ENCODE assay signal across 8 mouse cellular contexts in the genomic region with DNA sequence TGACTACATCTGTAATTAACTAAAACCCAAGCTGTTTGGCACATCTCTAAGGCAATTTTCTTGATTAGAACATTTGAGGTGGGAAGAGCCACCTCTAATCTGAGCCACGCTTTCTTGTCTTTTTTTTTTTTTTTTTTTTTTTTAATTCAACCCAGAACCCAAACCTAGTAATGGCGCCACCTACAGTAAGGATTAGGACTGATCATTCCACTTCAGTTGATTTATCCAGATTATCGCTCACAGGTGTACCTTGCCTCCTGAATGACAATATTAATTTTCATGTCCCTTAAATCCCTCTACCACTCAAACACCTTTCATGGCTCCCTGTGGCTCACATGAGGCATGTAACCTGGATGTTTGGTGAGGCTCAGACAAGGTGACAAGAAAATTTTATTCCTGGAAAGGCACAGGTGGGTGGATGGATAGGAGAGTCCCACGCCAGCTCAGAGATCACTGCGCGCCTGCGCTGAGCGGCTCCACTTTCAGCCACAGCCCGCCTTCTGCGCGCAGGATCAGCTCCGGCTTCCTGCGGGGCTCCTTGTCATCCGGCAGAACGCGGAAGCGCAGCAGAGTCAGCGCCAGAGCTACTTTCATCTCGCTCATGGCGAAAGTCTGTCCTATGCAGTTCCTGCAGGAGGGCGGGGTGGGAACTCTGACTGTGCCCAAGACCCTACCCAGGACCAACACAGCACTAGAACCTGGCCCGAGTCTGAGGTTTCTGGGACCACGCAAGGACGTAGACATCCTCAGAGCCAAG. TPM values are rescaled to one million over a fixed set of nuclear protein-coding genes. Genes with fewer than 3 reads are reported as not detected.
A peak's percentile ranks its signal among the peaks of the same experiment; 100 is the strongest.
DNase-seq lines count a peak whose midpoint lies in the region; ATAC-seq lines count a peak whose summit lies in the region.

No protein-coding gene starts in this region.

- H3K36me3 ChIP-seq in hindbrain, embryonic 15.5 days = no peaks in the 10 kb centered on the region

- whole genome bisulfite sequencing in hindbrain, embryonic 15.5 days = 14% methylated on average over 24 of the region's 24 CpGs

- H3K9ac ChIP-seq in hindbrain, embryonic 15.5 days = peak overlapping the region; percentile 54

- ATAC-seq in hindbrain, embryonic 15.5 days (ENCODE audit: low FRiP score, low read depth) = peak; percentile 94

- H3K27me3 ChIP-seq in hindbrain, embryonic 15.5 days = no peaks in the 10 kb centered on the region

- H3K27ac ChIP-seq in hindbrain, embryonic 15.5 days (replicated peaks) = peak overlapping the region; percentile 77

- peak; percentile 80 for DNase-seq in ES-CJ7 (ENCODE audit: low read depth, low spot score)
- peak; percentile 71 to 73 for DNase-seq in cerebellum, adult 18-20 months
- peak; percentile 35 for DNase-seq in forelimb bud, embryonic 11.5 days (ENCODE audit: low read depth, low spot score)
- DNase-seq in left cerebral cortex, adult 11 months (ENCODE audit: low spot score) = peak; percentile 41
- peak; percentile 57 for DNase-seq in lung, postnatal 14 days
- DNase-seq in retina, postnatal 7 days (ENCODE audit: low read depth, low spot score) = peak; percentile 43
- DNase-seq in thymus, postnatal 36 days = peak; percentile 58 to 66

- H3K4me1 ChIP-seq in hindbrain, embryonic 15.5 days (replicated peaks) = peaks cover 9% of the 10 kb centered on the region; the same call in 1 of the 2 replicates

- peak overlapping the region; percentile 65 for H3K4me2 ChIP-seq in hindbrain, embryonic 15.5 days

- no peaks in the 10 kb centered on the region for H3K9me3 ChIP-seq in hindbrain, embryonic 15.5 days

- H3K4me3 ChIP-seq in hindbrain, embryonic 15.5 days = peak overlapping the region; percentile 46

RNA-seq across cellular contexts. Expression of gene Cyp4f18, which starts 21.1 kb away (rescaled TPM):
- polyA plus RNA-seq in hindbrain, embryonic 15.5 days (2015; fragmentation: Nextera tagmentation; extraction: Ambion mirVana) = 0.40 and 1.1 TPM in 2 replicates

RNA-seq across cellular contexts. Expression of gene Zfp961, which starts 37.5 kb away (rescaled TPM):
- polyA plus RNA-seq in hindbrain, embryonic 15.5 days (2015; fragmentation: Nextera tagmentation; extraction: Ambion mirVana) = 18.1 and 19.2 TPM in 2 replicates

RNA-seq across cellular contexts. Expression of gene Olfr372, which starts 52.7 kb away (rescaled TPM):
- 0.04 TPM in 1 of 2 replicates, not detected in the other for polyA plus RNA-seq in hindbrain, embryonic 15.5 days (2015; fragmentation: Nextera tagmentation; extraction: Ambion mirVana)

Comparison
In these comparisons a context has a peak if more than half of its experiments do, and no peak if none do; other contexts are left out.
1. Peak in every context shown above with its lines: DNase-seq, ATAC-seq, H3K4me3 ChIP-seq and H3K27ac ChIP-seq.